Mouse (Mus musculus): ENCODE measurements around the gene Galnt6.
A peak's percentile ranks its signal among the peaks of the same experiment; 100 is the strongest.

The Galnt6 gene

GRCm38 (mm10) chr15:100718572-100718971, 10.6 kb downstream of the Galnt6 start:
- DNase-seq, result no peak

- no peak for DNase-seq
These were observed 11.2 kb downstream of the Galnt6 start for GRCm38 (mm10) chr15:100717933-100718332.

GRCm38 (mm10) chr15:100715399-100715993, 13.7 kb downstream of the Galnt6 start:
- no peak for DNase-seq

- DNase-seq, result no peak
These were observed 14.7 kb downstream of the Galnt6 start for GRCm38 (mm10) chr15:100714470-100714869.

GRCm38 (mm10) chr15:100710838-100711237, 18.3 kb downstream of the Galnt6 start:
- no peak for DNase-seq

- no peak for DNase-seq
These were observed 20.6 kb downstream of the Galnt6 start for GRCm38 (mm10) chr15:100708433-100709078.

- DNase-seq, result no peak
These were observed 22.9 kb downstream of the Galnt6 start for GRCm38 (mm10) chr15:100706226-100706625.

GRCm38 (mm10) chr15:100705376-100705775, 23.8 kb downstream of the Galnt6 start:
- DNase-seq, result no peak

GRCm38 (mm10) chr15:100703913-100704312, 25.3 kb downstream of the Galnt6 start:
- DNase-seq, result no peak

- no peak for DNase-seq
These were observed 27.3 kb downstream of the Galnt6 start for GRCm38 (mm10) chr15:100701856-100702255.

GRCm38 (mm10) chr15:100701108-100701507, 28.1 kb downstream of the Galnt6 start:
- DNase-seq, result no peak

- DNase-seq, result no peak
These were observed 28.8 kb downstream of the Galnt6 start for GRCm38 (mm10) chr15:100700424-100700823.

GRCm38 (mm10) chr15:100699386-100699785, 29.8 kb downstream of the Galnt6 start:
- no peak for DNase-seq

GRCm38 (mm10) chr15:100698078-100698477, 31.1 kb downstream of the Galnt6 start:
- DNase-seq, result no peak

GRCm38 (mm10) chr15:100694406-100694805, 34.8 kb downstream of the Galnt6 start:
- DNase-seq, result no peak

- no peak for DNase-seq
These were observed 37.2 kb downstream of the Galnt6 start for GRCm38 (mm10) chr15:100691990-100692389.

GRCm38 (mm10) chr15:100687430-100687971, 41.7 kb downstream of the Galnt6 start, which contains the start of gene Cela1:
TSS of gene Cela1 (minus strand) at chr15:100687921.
- no peak for DNase-seq

- DNase-seq, result no peak
These were observed 42.2 kb downstream of the Galnt6 start for GRCm38 (mm10) chr15:100686989-100687388.

GRCm38 (mm10) chr15:100686434-100686833, 42.7 kb downstream of the Galnt6 start:
- no peak for DNase-seq

GRCm38 (mm10) chr15:100685849-100686248, 43.3 kb downstream of the Galnt6 start:
- no peak for DNase-seq

- DNase-seq, result no peak
These were observed 43.9 kb downstream of the Galnt6 start for GRCm38 (mm10) chr15:100685255-100685654.

GRCm38 (mm10) chr15:100684450-100684849, 44.7 kb downstream of the Galnt6 start:
- no peak for DNase-seq

GRCm38 (mm10) chr15:100683041-100683440, 46.1 kb downstream of the Galnt6 start:
- peak; percentile 85 for DNase-seq

GRCm38 (mm10) chr15:100681770-100682169, 47.4 kb downstream of the Galnt6 start:
- DNase-seq, result no peak

Data from lung, postnatal 14 days (tissue).